Mouse (Mus musculus) heart, adult 11 months (tissue): ENCODE data around the gene Myo18a.
A peak's percentile ranks its signal among the peaks of the same experiment; 100 is the strongest.

Experiments used
- DNase-seq: peaks from one replicate; pipeline ENCODE4 v3.0.0; 2022

Myo18a gene

DNA sequence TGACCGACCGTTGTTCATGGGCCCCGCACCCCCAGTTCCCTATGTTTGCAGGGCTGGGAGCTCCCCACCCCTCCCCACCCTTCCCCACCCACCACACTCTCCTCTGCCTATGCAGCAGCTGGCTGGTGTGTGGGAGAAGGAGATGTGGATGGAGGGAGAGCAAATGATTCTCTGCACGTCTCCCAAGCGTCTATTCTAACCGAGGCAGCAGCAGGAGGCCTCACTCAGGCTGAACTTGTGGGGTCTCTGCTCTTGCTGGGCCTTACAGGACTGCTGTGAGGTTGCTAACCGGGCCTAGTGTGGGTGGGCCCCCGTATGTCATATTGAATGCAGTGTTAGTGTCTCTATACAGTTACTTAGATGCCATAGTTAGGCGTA is 37.4 kb downstream of the Myo18a start:
- DNase-seq: no peak

- peak; percentile 100 for DNase-seq
These were observed 38.0 kb downstream of the Myo18a start for GRCm38 (mm10) chr11:77800869-77801701.

- DNase-seq: peak; percentile 98
These were observed 39.4 kb downstream of the Myo18a start for GRCm38 (mm10) chr11:77802341-77802865.

DNA sequence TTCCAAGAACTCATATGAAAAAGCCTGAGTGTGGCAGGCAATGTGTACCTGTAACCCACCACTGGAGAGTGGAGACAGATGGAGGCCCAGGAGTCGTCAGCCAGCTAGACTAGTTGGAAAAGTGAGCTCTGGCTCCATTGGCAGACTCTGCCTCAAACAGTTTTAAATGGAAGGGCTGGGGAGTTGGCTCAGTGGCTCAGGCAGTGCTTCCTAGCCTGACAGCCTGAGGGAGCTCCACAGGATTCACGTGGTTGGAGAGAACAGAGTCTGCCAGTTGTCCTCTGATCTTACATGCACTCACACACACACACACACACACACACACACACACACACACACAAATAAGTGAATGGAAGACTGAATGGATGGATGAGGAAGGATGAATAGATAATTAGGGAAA is 43.2 kb downstream of the Myo18a start:
- no peak for DNase-seq

- DNase-seq: no peak
These were observed 43.8 kb downstream of the Myo18a start for GRCm38 (mm10) chr11:77806855-77807254.

DNA sequence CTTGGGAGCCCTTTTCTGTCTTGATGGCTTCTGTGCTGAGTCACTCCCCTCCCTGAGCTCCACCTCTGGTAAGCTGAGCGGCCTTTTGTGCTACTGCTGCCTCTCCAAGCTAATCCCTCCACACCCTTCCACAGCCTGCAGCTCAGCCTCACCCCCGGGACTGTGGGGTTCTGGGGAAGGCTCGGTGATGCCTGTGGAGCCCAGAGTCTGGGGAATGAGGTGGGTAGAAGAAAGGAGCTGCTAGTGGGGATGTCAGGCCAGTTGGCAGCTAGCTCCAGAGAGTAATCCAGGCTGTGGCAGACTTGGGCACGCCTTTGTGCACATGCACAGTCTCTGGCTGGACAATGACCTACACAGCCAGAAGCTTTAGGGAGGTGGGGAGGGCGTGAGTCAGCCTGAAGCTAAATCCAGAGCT is 45.0 kb downstream of the Myo18a start:
- peak; percentile 96 for DNase-seq

GRCm38 (mm10) chr11:77809215-77809614 is 46.2 kb downstream of the Myo18a start:
- no peak for DNase-seq

DNA sequence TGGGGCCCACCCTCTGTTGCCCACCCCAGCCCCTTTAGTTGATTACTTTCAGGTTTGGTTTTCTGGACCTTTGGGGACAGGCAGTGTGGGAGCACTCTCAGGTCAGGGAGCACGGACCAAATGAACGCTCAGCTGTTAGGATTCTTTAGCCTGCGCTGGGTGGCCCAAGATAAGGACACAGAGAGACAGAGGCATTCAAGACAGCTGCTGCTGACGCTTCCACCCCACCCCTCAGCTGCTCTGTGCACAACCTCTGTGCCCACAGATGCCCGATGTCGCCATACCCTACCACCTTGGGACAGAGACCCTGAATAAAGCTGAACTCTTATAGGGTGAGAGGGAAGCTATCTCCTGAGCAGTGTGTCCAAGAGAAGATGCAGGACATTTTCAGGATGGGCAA is 47.0 kb downstream of the Myo18a start:
- DNase-seq: no peak

DNA sequence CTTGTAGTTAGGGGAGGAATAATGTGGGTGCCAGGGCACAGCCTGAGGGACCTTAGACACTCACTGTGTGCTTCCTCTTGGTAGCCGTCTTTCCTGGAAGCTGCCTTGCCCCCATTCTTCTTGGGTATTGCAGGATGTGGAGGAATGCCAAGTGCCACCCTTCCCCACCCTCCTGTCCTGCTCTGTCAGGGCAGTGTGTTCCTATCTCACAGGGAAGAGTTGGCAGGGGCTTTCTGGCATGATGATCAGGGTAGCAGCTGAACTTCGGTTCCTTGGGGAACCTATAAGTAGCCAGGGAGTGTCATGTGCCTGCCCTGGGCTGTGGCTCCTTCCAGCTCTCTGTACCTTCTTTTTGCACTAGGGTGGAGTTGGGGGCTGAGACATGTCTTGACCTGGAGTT is 50.9 kb downstream of the Myo18a start:
- DNase-seq: peak; percentile 97

DNA sequence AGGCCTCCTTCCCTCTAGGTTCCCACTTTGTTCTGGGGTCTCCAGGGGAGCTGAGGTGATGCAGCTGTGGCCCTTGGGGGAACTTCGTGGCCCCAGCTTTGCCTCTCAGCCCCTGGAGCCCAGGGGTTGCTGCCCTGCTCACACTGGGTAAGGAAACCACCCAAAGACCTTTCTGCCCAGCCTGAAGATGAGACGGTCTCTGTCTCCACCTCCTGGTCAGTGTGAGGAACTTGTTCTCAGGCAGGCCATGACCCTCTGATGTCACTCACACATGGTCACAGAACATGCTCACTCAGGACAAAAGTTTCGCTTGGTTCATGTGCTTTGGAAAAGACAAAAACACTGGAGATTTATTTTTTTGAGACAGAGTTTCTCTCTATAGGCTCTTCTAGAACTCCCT is 53.0 kb downstream of the Myo18a start:
- peak; percentile 96 for DNase-seq

DNA sequence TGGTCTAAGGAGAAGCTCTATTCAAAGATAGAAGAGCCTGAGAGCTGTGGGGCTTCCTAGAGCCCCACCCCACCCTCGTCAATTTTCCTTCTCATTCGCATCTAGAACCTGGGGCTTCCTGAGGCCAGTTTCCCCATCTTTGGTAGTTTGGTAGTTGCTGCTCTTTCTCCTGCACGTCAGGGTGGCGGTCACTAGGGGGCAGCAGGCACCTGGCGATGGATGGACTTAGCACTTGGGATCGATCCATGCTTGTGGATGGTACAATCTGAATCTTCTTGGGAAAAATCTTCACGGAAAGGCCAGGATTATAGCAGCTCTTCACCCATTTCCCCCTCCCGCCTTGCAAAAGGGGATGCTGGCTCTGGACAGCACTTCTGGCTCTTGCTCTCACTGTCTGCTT is 58.6 kb downstream of the Myo18a start:
- DNase-seq: no peak

GRCm38 (mm10) chr11:77822781-77823180 is 59.7 kb downstream of the Myo18a start:
- no peak for DNase-seq

DNA sequence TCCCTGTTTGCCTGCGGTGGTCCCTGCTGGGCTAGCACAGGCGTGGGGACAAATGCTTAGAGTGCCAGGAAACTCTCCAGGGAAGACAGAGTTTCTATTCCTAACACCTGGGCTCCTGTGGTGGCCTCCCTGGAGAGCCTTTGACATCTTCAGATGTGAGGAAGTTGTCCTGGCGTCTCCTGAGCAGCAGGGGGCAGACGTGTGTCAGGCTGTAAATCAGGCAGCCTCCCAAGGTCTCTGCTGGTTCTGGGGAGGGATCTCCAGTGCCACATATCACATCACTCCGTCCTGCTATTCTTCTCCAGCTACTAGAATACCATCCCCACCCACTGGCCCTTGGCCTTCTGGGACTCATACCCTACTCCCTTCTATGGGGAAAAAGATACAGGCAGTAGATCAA is 62.8 kb downstream of the Myo18a start:
- DNase-seq: peak; percentile 97

DNA sequence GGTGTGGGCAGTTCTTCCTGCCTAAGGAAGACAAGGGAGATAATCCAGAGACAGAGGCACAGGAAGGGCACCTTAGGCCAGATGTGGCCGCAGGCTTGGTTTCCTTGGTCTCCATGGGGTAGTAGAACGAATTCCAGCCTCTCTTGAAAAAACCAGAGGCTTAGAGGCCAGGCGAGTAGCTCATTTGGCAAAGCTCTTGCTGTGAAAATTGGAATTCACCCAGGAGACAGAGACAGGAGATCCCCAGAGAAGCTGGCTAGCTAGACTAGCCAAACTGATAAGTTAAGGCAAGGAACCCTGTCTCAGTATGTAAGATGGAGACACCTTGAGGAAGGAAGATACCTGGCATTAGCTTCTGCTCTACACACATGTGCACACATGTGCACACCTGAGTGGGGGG is 63.3 kb downstream of the Myo18a start:
- DNase-seq: no peak

DNA sequence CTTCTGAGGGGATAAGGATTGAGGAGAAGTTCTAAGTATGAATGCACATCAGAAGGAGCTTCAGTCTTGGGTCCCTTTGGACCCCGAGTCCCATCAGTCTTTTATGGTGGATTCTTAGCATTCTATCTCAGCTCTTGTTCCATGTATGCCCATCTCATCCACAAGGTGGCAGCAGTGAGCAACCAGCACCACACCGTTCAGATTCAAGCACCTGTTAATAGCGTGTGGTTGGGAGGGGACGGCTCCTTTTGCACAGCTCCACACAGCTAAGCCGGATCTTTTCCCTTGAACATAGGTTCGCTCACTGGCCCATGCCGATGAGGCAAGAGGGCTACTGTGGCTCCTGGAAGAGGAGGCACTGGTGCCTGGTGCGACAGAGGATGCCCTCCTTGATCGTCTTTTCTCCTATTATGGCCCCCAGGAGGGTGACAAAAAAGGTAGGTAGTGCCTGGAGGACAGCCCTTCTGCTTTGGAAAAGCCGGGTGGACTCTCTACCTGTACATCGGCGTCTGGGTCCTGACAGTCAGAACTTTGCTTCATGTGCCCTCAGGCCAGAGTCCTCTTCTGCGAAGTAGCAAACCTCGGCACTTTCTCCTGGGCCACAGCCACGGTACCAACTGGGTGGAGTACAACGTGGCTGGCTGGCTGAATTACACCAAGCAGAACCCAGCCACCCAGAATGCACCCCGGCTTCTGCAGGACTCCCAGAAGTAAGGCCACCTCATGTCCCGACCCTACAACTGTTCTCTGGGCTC is 64.4 kb downstream of the Myo18a start:
- DNase-seq: peak; percentile 95

DNA sequence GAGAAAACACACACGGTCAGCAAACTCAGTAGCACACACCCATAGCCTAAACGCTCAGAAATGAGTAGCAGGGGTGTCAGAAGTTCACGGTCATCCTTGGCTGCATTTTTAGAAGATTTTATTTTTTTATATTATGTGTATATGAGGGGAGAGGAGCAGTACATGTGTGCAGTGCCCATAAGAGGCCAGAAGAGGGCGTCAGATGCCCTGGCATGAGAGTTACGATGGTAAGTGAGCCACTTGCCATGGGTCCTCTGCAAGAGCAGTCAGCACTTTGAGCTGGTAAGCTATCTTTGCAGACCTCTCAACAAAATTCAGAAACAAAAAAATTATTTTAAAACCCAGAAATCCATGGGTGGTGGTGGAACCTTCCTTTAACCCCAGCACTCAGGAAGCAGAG is 65.1 kb downstream of the Myo18a start:
- DNase-seq: no peak

DNA sequence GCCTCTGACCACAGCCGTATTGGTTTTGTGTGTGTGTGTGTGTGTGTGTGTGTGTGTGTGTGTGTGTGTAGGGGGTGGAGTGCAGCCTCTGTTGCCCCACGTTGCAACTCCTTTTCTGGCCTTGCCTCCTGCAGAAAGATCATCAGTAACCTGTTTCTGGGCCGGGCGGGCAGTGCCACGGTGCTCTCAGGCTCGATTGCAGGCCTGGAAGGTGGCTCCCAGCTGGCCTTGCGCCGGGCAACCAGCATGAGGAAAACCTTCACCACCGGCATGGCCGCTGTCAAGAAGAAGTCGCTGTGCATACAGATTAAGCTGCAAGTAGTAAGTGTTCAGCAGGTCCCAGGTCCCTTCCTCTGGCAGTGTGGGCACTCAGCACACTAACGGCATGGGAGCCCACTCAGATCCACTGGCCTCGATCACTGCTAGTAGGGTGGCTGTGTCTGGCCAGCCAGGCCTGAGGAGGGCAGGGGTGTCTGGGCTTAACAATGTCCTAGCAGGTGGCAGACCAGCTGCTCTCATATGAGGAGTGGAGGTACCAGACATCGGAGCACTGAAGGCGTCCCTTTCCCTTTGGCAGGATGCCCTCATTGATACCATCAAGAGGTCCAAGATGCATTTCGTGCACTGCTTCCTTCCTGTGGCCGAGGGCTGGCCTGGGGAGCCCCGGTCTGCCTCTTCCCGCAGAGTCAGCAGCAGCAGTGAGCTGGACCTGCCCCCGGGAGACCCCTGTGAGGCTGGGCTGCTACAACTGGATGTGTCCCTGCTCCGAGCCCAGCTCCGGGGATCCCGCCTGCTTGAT is 66.2 kb downstream of the Myo18a start:
- DNase-seq: no peak

GRCm38 (mm10) chr11:77830875-77831274 is 67.8 kb downstream of the Myo18a start:
- DNase-seq: no peak

DNA sequence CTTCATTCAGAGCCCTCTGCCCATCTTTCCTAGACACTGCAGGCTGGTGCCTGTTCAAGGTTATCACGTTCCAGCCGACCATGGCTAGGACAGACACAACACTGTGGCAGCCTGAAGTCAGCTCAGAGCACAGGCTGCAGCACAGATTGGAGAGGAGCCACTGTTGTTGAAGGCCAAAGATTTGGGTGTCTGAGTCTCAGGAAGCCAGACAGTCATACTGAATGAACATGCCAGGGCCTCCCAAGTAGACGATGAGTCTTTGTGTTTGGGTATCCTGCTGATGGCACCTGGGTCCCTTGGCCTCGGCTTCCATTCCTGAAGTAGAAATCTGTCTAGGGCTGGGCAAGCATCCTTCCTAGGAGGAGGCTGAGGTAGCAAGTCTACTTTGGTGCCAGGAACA is 69.5 kb downstream of the Myo18a start:
- DNase-seq: no peak

DNA sequence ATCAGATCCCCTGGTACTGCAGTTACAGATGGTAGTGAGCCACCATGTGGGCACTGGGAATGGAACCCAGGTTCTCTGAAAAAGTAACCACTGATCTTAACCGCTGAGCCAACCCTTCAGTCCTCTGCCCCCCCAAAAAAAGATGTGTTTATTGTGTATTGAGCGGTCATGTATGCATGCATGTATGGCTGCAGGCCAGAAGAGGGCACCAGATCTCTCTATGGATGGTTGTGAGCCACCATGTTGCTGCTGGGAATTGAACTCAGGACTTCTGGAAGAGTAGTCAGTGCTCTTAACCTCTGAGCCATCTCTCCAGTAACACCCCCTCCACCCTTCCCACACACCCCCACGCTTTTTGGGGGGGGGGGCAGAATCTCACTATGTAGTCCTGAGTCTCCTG is 72.1 kb downstream of the Myo18a start:
- no peak for DNase-seq

DNA sequence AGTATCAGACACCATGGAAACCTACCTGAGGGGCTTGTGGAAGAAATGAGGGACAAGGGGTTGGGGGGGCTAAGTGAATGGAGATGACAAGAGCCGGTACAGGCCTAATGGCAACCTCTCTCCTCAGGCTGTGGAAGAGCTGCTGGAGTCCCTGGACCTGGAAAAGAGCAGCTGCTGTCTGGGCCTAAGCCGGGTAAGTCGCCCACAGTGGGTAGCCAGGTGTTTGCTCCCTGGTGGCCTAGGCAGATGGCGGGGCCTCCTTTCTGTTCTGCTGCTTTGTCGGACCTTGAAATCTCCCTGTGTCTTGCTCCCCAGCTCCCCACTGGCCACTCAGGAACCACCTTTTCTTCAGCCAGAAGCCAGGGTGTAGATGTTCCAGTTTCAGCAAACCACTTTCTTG is 73.2 kb downstream of the Myo18a start:
- no peak for DNase-seq

GRCm38 (mm10) chr11:77836751-77837150 is 73.7 kb downstream of the Myo18a start:
- DNase-seq: no peak

DNA sequence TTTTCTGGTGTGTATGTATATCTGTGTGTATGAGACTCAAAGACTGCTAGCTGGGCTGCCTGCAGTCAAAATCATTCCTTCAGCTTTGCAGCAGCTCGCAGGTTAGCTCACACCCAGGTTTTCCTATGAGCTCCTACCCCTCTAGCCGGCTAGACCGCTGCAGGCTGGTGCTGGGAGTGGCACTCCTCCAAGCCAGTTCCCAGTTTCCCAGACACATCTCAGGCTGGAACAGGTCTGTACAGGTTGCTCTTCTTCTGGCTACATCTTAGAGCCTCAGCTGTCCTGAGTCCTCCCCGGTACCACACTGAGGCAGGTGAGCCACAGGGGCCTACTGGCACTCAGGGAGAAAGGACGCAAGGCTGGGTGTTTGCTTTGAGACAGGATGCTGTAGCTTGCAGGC is 74.8 kb downstream of the Myo18a start:
- DNase-seq: no peak
